Mouse (Mus musculus) midbrain, postnatal 0 days (tissue): ENCODE results near the gene Grm4. TPM values are rescaled to one million over a fixed set of nuclear protein-coding genes. Genes with fewer than 3 reads are reported as not detected.
A peak's percentile ranks its signal among the peaks of the same experiment; 100 is the strongest.

ENCODE experiments used
- ATAC-seq: fragments of 200-750 bp; cut with Nextera tagmentation; 2 replicates; pipeline ENCODE4 v1.8.0; 2017; ENCODE audit warnings: moderate number of reproducible peaks, mild to moderate bottlenecking, moderate TSS enrichment, moderate library complexity; ENCODE audit not compliant: low FRiP score
- DNase-seq: peaks from one replicate; pipeline ENCODE4 v3.0.0-alpha.2; 2015; ENCODE audit warnings: low spot score
- H3K27ac ChIP-seq: fragments of 300-500 bp; sonication (generic); 2 replicates; pipeline ENCODE4 v1.5.1; 2014; ENCODE audit warnings: low read depth, mild to moderate bottlenecking, low read length, mixed read lengths
- H3K27me3 ChIP-seq: fragments of 300-500 bp; sonication (generic); 2 replicates; pipeline ENCODE4 v1.6.1; 2014; ENCODE audit warnings: low read length, control low read depth, mixed read lengths; ENCODE audit not compliant: insufficient read depth
- H3K36me3 ChIP-seq: fragments of 300-500 bp; sonication (generic); 2 replicates; pipeline ENCODE4 v1.6.1; 2014; ENCODE audit warnings: low read length, control low read depth, mixed read lengths; ENCODE audit not compliant: insufficient read depth
- H3K4me1 ChIP-seq: fragments of 300-500 bp; sonication (generic); 2 replicates; pipeline ENCODE4 v1.6.1; 2014; ENCODE audit warnings: mild to moderate bottlenecking, control low read depth, antibody characterized with exemption, low read length, mixed read lengths; ENCODE audit not compliant: insufficient read depth
- H3K4me2 ChIP-seq: fragments of 300-500 bp; sonication (generic); 2 replicates; pipeline ENCODE4 v1.6.1; 2014; ENCODE audit warnings: low read depth, mild to moderate bottlenecking, low read length, mixed read lengths; ENCODE audit not compliant: poor library complexity, severe bottlenecking
- H3K4me3 ChIP-seq: fragments of 300-500 bp; sonication (generic); 2 replicates; pipeline ENCODE4 v1.5.1; 2014; ENCODE audit warnings: low read depth, mild to moderate bottlenecking, low read length, moderate library complexity
- H3K9ac ChIP-seq: fragments of 300-500 bp; sonication (generic); replicated peaks from 2 replicates; pipeline ENCODE4 v1.6.1; 2014; ENCODE audit warnings: mild to moderate bottlenecking, low read length, moderate library complexity, mixed read lengths; ENCODE audit not compliant: poor library complexity, severe bottlenecking
- H3K9me3 ChIP-seq: fragments of 300-500 bp; sonication (generic); 2 replicates; pipeline ENCODE4 v1.6.1; 2016; ENCODE audit warnings: low read length, control low read depth
- CTCF ChIP-seq: IDR thresholded peaks from 2 replicates; pipeline ENCODE4 v1.5.1; 2016; ENCODE audit warnings: antibody characterized with exemption, mild to moderate bottlenecking
- WGBS: fragments of 180-500 bp; shearing (Covaris S2); extraction: QIAGEN DNeasy Blood & Tissue Kit; methylation state at CpG from one replicate; pipeline ENCODE4 v1.1.7; 2014; 5-methylcytosine and 5-hydroxymethylcytosine counted together
- polyA plus RNA-seq: library from polyadenylated mRNA; unstranded; fragments of >200 nt; fragmentation: Nextera tagmentation; extraction: Ambion mirVana; gene quantifications from 2 replicates; pipeline ENCODE4 v1.2.1, GENCODE M21; 2015
- total RNA-seq: library from RNA; depleted of rRNA; stranded (reverse); fragments of >200 nt; gene quantifications from 2 replicates; pipeline ENCODE4 v1.2.3, GENCODE M21; 2014

The Grm4 gene
- total and polyA plus RNA-seq, 2 experiments from 2014 or later: 11.1 to 54.0 TPM

DNA sequence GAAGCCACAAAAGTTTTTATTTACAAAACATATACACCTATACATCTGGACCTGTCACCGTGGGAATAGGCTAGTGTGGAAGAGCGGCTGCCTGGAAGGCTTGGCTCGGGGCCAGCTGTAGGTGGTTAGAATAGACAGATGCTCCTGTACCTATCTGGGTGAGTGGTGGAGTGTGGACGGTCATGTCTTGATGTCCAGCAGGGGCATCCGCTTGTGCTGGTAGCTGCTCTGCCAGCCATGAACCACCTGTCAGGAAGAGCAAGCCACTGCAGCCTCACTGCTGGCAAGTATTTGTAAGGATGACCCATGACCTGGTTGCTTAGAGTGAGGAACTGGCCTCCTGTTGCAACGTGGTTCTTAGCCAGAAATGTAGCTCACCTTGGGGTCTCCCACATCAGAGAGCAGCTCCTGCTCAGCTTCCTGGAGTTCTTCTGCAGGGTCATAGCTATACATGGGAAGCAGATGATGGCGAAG lies 42.6 kb upstream of the Grm4 start:
- peaks cover 7% of the 10 kb centered on the region for H3K4me1 ChIP-seq
- ATAC-seq: no peak
- no peaks in the 10 kb centered on the region for H3K27me3 ChIP-seq
- no peak for TF ChIP-seq CTCF
- WGBS: 58% methylated on average over 7 of the region's 7 CpGs
- H3K4me3 ChIP-seq: no peak overlapping the region
- no peak overlapping the region for H3K27ac ChIP-seq
- H3K36me3 ChIP-seq: peaks cover 7% of the 10 kb centered on the region
- H3K9ac ChIP-seq: peak overlapping the region; percentile 79; the same call in 1 of the 2 replicates
- no peak for DNase-seq
- no peaks in the 10 kb centered on the region for H3K9me3 ChIP-seq
- peak overlapping the region; percentile 85; the same call in 1 of the 2 replicates for H3K4me2 ChIP-seq

DNA sequence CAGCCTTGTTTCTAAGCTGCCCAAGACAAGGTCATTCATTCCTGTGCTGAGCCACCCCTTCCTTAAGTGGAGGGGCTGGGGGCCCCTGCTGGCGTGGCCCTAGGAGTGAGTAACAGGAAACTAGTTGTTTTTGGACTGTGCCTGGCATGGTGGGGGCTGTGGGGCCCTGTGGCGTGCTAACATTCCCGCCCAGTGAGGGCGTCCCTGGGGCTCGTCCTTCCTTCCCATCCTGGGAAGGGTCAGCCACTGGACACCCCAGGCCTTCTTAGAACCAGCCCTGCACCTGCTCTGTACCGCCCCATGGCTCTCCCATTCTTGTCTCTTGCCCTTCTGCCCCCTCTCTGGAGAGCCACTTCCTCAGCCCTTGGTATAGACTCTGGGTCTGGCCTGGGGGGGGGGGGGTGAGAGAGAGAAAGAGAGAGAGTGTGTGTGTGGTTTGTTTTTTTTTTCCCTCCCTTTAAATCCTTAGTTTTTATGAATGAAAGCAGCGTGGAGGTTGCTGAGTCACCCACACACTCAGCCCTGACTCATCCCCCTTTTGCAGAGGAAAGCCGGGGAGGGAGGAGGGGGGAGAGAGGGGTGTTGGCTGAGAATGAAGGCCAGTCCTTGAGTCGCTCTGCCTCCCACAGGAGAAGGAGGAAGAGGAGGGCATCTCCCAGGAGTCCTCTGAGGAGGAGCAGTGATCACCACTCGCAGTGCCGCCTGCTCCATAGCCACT lies 40.8 kb upstream of the Grm4 start:
- H3K9me3 ChIP-seq: no peaks in the 10 kb centered on the region
- H3K27me3 ChIP-seq: no peaks in the 10 kb centered on the region
- no peak overlapping the region for H3K9ac ChIP-seq
- ATAC-seq (no peak), DNase-seq (no peak)
- H3K27ac ChIP-seq: no peak overlapping the region
- H3K4me1 ChIP-seq: peaks cover 18% of the 10 kb centered on the region
- 58% methylated on average over 8 of the region's 11 CpGs for WGBS
- H3K36me3 ChIP-seq: peaks cover 7% of the 10 kb centered on the region
- H3K4me3 ChIP-seq: no peak overlapping the region
- H3K4me2 ChIP-seq: no peak overlapping the region
- no peak for TF ChIP-seq CTCF

DNA sequence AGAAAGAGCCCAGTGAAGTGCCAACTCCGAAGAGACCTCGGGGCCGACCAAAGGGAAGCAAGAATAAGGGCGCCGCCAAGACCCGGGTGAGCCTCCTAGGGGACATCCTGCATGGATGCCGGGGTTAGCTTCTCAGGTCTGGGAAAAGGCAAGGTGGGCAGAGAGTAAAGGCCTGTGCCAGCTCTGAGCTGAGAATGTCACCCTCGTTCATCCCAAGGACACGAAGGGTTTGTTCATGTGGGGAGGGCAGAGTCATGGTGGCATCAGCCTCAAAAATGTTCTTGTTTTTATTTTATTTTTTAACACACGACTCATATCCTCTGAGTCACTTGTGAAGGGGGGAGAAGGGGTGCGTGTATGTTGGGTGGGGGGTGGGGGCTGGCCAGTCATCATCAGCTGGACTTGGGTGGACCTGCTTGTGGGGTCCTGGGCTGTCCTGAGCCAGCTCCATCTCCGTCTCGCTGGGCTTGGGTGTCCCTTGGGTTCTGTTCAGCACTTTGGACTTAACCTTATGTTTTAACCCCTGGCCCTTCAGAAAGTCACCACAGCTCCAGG lies 39.8 kb upstream of the Grm4 start:
- Histone ChIP-seq H3K4me1 (peaks cover 18% of the 10 kb centered on the region), H3K36me3 (peaks cover 7% of the 10 kb centered on the region), H3K9ac (no peak overlapping the region), H3K4me3 (no peak overlapping the region), H3K9me3 (no peaks in the 10 kb centered on the region), H3K27ac (no peak overlapping the region), H3K27me3 (no peaks in the 10 kb centered on the region), H3K4me2 (no peak overlapping the region)
- 85% methylated on average over 13 of the region's 13 CpGs for WGBS
- DNase-seq (no peak), ATAC-seq (no peak)
- no peak for TF ChIP-seq CTCF

DNA sequence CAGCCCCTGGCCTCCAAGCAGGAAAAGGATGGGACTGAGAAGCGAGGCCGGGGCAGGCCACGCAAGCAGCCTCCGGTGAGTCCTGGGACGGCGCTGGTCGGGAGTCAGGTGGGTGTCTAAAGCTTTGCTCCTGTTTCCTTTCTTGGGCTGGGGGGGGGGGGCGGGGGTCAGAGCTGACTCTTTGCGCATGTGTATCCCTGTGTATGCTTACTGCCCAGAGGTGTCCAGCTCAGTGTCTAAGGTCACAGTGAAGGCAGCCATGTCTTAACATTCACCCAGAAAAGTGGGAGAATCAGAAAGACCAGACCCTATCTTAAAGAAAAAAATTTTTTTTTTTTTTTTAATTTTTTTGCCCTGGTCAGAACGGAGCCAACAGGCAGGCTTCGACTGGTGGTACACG lies 38.4 kb upstream of the Grm4 start:
- no peak for TF ChIP-seq CTCF
- no peak for ATAC-seq
- no peak for DNase-seq
- H3K27me3 ChIP-seq: 0 out of 2 replicates have a peak, but pooled peaks cover 5% of the 10 kb centered on the region
- H3K4me3 ChIP-seq: no peak overlapping the region
- H3K36me3 ChIP-seq: peaks cover 7% of the 10 kb centered on the region
- peaks cover 16% of the 10 kb centered on the region for H3K4me1 ChIP-seq
- no peak overlapping the region for H3K4me2 ChIP-seq
- H3K9me3 ChIP-seq: no peaks in the 10 kb centered on the region
- H3K9ac ChIP-seq: no peak overlapping the region
- 78% methylated on average over 12 of the region's 12 CpGs for WGBS
- H3K27ac ChIP-seq: no peak overlapping the region

DNA sequence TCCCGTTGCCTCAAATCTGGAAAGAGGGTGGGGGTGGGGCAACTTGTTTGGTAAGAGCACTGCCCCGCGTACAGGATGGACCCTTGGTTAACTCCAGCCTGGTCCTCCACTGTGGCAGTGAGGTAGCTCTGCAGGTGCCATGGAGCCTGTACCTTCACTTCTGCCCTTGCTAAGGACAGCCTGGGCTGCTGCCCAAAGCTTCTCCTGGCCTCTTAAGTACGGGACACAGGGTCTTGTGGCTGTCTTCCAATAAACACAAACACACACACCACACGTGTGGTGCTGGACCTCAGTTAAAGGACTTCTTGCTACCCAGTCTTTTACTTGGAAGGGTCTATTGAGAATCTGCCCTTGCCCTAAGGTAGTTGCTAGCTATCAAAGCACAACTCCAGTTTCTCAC lies 37.6 kb upstream of the Grm4 start:
- peaks cover 7% of the 10 kb centered on the region for H3K36me3 ChIP-seq
- no peak for ATAC-seq
- H3K4me1 ChIP-seq: peaks cover 14% of the 10 kb centered on the region; the same call in 1 of the 2 replicates
- no peak for TF ChIP-seq CTCF
- no peak overlapping the region for H3K27ac ChIP-seq
- WGBS: 15% methylated on average over 5 of the region's 5 CpGs
- no peak for DNase-seq
- no peak overlapping the region for H3K4me2 ChIP-seq
- peaks cover 5% of the 10 kb centered on the region; the same call in 1 of the 2 replicates for H3K27me3 ChIP-seq
- H3K9ac ChIP-seq: no peak overlapping the region
- H3K9me3 ChIP-seq: no peaks in the 10 kb centered on the region
- H3K4me3 ChIP-seq: no peak overlapping the region
